Mouse (Mus musculus) c-Kit-positive CD71-positive TER-119-positive erythroid progenitor cells, embryonic 14.5 days (primary cell): ENCODE data around the gene Prkci.

ENCODE experiments used
- DNase-seq: peaks from one replicate; pipeline ENCODE4 v3.0.0-alpha.2; 2013; ENCODE audit warnings: low spot score

The Prkci gene

DNA sequence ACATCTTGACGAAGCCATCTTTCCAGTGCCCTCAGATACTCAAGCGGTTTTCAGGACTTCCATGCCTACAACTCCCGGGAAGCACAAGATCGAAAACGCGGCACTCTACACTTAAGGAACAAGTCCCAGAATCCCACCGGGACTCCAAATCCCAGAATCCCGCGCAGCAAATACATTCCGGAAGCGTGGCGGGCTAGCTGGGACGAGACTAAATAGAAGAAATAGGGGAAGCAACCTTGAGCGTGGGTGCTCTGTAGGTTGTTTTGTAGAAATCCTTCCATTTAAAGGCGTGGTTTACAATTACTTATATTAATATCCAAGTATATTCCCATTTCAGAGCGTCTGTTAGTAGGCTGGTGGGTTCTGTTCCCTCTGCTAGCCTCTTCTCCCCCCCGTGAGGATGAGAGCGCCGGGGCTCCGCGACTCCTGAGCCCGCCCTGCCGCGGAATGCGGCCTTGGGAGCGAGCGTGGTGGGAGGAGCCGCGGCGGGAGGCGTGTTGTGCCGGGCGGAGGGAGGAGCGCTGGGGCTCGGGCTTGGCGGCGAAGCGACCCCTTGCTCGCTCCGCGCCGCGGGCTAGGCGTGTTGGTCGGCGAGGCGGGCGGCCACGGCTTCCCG, at the start of gene Prkci:
TSS of gene Prkci (plus strand) at position 465 of the 616 bp plus-strand sequence.
- DNase-seq = peak; percentile 89

DNA sequence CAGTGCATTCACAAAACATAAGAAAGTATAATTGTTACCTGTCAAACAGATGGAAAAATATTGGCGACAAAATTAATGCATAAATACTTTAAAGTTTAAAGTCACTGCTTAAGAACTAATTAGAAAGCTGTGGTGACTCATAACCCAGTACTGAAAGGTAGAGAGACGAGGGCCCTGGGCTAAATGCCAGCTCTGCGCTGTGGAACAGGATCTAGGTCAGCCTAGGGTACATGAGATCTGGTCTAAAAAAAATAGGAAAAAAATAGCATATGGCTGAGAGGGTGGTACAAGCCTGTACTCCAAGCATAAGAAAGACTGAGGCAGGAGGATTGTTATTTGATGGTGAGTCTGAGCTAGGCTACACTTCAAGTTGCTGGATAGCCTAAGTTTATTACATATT, 43.9 kb upstream of the Prkci start:
- no peak for DNase-seq

DNA sequence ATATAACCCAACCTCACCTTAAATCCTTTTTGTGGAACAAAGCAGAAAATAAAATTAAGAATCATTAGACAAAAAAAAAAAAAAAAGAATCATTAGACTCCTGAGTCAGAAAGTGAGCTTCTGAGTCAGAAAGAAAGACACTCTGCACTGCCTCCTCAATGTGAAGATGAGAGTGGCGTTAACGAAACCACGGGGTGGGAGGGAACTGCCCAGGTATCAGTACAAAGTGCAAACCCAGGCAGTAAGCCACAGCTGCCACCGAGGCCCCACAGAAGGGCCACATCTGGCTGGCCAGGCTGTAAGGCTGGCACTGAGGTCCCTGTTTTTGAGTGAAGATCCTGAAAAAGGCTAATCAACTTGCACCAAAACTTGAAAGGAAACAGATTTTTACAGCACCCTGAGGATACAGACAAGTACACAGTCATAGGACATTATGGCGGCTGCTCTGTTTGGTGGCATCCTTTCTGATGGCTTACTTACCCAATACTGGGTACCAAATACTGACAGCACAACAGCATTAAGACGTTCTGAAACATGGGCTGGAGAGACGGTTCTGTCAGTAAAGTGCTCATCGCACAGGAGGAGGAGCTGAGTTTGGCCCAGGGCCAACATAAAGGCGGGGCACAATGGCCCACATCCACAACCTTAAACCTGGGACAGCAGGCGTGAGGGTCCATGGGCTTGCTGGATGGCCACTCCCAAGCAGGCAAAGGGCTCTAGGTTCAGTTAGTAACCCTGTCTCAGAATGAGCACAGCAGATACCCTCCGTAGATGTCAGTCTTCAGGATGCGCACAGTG, 43.1 kb upstream of the Prkci start:
- DNase-seq = no peak

DNA sequence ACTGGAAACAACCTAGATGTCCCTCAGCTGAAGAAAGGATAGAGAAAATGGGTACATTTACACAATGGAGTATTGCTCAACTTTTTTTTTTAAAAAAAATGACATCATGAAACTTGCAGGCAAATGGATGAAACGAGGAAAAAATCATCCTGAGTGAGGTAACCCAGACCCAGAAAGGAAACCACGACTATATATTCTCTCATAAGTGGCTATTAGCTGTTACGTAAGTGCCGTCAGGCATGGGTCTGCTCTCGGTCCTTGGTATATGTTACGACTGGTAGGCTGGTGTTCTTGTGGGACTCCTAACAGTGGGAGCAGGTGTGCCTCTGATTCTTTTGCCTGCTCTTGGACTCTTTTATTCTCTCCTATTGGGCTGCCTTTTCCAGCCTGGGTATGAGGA, 39.2 kb upstream of the Prkci start:
- DNase-seq = no peak

DNA sequence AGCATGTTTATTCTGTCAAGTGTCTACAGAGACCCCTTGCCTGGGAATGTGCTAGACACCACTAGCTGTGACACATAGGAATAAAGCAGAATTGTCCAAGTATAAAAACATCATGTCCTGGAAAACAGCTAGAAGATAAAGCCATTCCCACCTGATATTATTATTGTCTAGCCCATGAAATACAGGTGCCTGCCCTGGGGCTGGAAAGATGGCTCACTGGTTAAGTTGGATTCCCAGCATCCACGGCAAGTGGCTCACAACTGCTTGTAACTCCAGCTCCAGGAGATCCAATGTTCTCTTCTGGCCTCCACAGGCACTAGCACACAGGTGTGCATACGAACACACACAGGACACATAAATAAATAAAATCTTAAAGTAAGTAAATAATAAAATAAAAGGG, 36.8 kb upstream of the Prkci start:
- no peak for DNase-seq

DNA sequence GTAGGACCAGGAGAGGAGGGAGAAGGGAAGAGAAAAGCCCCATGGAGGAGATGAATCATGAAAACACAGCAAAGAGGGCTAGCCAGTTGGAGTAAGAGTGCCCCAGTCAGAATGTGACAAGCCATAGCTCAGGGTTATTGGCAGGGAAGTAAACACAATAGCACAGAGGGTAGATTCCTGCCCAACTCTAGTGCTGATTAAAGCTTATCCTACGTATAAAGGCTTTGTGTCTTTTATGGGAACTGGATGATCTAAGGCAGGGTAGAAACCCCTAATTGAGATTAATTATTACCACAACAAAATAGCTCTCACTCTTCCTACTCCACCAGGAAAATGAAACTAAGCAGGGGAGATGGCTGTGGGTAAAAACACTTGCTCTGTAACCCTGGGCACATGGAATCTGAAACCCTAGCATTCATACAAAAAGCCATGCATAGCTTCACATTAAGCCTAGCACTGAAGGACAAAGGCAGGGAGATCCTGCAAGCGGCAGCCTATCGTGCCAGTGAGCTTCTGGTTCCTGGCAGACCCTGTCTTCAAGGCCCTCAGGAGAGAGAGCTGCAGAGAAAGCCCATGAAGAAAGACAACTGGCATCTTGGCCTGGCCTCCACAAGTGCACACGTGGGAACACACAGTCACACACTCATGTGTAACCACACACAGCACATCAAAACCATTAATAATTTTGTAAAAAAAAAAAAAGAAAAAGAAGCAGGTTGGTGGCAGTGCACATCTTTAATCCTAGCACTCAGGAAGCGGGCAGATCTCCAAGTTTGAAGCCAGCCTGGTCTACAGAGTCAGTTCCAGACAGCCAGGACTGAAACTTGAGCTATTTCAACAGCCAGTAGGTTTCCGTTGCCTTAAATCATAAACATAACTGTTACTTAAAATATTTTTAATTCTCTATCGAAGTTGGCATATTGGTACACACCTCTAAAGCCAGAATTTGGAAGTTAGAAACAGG, 35.4 kb upstream of the Prkci start:
- DNase-seq = no peak

DNA sequence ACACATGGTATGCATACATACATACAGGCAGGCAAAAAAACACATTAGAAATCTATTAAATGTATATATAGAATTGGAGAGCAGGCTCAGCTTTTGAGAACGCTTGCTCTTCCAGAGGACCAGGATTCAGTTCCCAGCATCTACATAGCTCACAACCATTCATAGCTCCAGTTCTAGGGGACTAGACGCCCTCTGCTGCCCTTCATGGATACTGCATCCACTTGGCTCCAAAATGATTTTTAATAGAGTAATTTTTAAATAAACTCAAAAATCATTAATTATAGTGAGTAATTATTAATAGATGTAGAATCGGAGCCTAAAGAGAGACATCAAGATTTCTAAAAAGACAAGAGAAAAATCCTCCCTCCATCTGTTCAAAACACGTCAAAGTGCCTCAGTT, 32.4 kb upstream of the Prkci start:
- DNase-seq = no peak

DNA sequence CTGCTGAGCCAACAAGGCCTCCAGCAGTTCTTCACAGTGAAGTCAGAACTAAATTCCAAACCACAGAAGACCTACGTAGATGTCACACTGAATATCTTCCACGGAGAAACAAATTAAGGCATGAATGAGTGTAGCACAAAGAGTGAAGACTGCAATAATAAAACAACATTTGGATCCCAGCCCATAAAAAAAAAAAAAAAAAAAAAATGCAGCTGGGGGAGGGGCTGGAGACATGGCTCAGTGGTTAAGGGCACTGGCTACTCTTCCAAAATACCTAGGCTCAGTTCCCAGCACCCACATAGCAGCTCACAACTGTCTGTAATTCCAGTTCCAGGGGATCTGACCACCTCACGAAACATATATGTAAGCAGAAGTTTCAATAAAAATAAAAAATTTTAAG, 31.3 kb upstream of the Prkci start:
- no peak for DNase-seq

DNA sequence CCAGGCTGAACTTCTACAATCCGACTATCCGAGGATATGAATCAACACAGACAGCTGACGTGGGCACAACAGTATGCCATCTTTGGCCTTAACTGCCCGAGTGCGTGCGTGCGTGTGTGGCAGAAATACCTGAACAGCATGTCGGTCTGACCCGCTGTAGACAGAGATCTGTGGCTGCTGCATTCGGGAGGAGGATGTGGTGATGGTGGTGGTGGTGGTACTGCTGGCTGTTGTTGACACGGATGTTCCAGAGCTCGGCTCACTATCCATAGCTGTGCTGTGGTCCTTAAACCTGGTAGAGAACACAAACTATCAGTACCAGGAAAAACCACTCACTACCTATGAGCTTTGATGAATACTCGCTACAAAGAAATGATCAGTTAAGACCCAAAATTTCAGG, 29.9 kb upstream of the Prkci start:
- no peak for DNase-seq

DNA sequence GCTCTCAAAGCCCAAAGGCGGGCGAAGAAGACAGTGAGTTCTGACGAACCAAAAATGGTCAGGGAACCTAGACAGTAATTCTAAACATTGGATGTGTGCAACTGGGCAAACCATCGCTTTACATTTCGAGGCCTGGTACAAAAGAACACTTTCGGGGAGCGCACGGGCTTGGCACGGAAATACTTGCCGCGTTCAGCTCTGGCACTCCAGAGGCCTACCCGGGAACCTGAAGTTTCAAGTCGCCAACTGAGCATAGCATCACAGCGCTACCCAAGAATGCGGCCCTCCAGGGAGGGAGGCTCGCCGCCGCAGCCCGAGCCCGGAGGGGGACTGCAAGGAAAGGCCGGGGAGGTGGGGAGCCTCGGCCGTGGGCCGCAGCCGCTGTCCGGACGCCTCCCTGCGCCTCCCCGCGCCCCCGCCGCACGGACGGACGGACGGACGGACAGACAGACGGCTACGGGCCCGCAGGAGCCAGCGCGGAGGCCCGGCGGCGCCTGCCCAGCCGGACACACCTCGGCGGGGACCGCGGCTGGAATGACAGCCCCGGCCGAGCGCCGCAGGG, 26.9 kb upstream of the Prkci start:
- DNase-seq = peak; percentile 37

DNA sequence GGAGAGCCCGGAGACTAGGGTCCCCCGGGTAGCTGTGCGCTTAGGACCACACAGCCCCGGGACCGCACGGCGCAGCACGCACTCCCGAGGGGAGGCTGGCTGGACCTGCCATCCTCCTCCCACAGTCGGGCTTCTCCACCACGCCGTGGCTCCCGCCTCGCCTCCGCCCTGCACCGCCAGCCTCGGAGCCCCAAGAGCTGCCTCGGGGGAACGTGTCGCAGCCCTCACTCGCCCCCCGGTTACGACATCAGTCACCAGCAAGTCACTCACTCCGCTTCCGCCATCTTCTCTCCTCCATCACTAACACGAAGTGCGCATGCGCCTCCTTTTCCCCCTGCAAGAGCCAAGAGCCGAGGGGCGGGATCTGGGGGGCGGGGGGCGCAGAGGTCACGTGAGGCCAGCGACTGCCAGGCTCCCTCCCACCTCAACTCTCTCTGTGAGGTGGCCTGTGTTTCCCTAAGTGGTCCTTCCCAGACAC, 26.4 kb upstream of the Prkci start, which contains the start of gene Phc3:
TSS of gene Phc3 (minus strand) at position 312 of the 478 bp plus-strand sequence.
- peak; percentile 90 for DNase-seq

DNA sequence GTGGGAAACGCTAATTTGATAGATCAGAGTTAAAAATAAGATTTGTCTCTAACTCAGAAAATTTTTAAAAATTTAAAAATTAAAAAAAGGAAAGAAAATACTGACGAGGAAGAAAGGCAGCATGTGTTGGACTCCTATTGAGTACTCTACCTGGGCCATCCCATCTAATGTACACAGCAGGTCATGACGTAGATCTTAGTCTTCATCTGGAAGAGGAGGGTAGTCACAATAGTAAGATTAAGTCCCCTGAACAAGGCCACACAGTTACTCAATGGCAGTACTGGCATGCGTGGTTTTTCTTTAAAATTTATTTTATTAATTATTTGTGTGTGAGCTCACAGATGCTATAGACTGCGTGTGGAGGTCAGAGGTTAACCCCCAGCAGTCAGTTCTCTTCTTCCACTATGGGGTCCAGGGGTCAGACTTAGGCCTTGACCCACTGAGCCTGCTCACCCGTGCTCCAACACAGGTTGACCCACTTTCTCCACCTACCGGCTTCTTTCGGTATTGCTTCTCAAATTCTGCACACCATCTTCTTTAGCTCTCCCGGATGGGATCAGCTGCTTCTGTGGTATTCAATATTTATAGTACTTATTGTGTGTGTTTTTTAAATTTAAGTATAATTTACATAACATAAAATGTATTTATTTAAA, 20.3 kb upstream of the Prkci start:
- peak; percentile 65 for DNase-seq

DNA sequence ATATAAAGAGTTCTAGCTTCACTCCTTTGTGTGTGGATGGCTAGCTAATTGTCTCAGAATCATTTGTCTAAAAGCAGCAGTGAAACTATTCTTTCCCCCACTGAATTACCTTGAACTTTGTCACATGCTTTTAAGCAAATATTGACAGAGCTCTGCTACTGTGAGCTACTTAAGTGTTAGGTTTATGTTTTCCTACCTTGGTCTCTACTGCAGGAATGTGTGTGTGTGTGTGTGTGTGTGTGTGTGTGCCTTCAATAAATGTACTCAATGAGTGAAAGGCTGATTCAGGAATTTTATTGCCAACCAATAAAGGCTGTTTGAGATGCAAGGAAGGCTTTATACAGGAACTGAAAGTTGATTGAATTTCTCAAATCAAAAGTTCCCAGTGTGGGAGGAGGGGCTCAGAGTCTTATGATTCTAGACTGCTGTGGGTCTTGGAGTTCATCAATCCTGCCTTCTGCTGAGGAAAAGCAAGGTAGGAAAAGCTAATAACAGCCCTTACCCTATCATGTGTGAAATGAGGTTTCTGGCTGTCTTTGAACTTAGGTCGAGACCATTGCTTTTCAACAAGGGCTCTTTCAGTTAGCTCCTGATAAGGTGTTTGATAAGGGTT, 18.4 kb upstream of the Prkci start:
- no peak for DNase-seq

DNA sequence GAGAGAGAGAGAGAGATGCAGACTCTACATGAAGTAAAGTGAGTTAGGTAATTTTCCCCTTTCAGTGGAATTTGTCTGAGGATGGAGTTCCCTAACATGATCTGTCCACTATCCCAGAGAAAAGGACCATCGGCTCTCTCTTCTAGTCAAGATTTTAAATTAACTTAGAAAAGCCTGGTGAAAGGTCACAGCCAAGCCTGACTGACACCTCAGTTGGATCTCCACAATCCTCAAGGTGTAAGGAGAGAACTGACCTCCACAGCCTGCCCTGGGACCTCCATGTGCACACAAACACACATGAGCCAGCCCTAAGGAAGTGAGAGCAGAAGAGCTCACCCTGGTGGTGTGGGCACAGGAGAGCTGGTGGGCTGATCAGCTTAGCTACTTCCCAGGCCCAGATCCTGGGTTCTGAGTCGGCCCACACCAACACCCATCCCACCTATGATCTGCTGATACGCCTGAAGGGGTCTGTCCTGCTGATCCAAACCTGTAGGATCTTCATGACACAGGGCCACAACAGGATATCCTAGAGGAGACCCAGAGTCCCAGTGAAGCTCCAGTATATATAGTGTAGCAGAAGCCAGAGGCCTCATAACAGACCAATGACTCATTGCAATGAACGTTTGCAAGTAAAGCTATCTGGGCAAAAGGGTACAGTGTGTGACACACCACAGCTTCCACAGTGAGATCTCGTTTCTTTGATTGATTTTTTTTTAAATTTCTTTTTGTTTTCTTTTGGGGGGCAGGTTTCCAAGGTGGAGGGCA, 13.7 kb upstream of the Prkci start:
- no peak for DNase-seq

DNA sequence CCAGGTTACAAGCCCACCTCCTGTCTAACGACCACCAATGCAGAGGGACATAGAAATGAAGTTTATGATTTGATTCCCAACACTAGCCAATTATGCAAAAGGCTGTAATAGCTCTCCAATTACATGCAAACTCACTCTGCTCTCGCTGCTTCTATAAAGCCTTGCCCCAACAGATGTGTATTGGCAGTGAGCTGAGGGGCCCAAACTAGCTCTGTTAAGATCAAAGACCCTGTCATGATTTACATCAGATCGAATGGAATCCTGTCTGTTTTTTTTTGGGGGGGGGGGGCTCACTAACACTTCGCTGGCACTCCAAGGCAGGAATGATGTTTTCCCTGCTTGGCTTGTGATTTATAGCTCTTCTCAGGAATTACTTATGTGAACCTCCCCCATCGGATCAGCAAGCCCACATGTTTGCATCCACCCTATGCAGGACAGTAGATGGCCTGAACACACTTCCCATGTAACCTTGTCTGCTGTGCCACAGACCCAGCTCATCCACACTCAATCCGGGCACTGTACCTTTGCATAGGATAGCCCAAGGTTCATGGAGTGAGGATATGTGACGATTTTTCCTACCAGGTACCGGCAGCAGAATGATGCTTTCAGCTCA, 12.5 kb upstream of the Prkci start:
- no peak for DNase-seq

DNA sequence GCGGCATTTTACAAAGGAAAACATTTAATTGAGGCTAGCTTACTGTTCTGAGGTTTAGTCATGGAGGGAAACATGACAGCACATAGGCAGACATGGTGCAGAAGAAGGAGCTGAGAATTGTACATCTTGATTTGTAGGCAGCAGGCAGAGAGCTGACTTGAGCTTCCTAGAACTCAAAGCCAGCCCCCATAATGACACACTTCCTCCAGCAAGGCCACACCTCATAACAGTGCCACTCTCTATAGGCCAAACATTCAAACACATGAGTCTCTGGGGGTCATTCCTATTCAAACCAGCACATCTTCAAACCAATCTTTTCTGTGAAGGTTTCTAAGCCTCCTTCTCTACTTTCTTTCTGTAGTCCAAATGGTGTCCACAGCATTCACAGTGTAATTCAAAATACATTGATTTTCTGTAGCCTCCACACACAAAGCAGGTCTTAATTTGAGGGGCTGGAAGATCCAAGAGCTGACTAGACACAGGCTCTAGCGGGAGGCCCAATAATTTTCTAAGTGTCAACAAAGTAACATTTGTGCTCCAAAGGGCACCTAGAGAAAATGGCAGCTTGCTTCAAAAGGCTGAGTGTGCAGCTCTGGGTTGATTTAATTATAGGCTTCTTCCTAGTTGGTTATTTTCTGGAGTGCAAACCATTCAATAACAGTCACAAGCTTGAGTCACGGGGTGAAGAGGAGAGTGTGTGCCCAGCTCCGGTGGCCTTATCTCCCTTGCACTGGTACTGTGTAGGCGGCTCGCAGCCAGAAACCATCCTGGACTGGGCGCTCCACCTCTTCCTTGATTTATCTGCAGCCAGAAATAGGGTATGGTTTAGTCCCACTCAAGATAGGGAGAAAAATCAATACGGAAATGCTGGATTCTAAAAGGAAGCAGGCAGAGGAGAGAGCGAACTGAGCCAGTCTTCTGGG, 7.9 kb upstream of the Prkci start:
- no peak for DNase-seq

DNA sequence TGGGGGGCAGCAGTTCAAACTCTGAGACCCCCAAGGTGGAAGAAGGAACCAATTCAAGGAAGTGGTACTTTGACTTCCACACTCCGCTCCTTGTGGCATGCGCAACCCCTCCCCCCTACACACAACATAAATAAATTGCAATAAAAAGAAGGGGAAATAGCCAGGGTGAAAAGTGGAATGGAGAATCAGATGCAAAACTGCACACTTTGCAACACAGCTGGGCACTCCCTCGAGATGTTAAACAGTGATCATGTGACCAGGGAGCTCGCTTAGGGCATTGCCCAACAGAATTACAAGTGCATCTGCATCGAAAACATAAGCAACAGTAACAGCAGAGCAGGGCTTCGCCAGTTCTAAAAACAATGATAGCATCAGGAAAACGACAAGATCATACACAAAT, 3.4 kb upstream of the Prkci start:
- no peak for DNase-seq

DNA sequence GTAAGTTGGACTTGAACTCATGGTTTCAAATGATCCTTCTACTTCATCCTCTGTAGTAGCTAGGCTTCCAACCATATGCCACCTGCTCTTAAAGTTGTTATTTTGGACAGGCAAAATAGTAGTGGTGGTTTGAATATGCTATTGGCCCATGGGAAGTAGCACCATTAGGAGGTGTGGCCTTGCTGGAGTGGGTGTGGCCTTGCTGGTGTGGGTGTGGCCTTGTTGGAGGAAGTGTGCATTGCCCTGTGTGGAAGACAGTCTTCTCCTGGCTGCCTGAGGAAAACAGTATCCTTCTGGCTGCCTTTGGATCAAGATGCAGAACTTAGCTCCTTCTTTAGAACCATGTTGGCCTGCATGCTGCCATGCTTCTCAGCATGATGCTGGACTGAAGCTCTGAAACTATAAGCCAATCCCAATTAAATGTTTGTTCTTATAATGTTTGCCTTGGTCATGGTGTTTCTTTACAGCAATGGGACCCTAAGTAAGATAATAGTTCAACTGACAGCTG, 2.4 kb upstream of the Prkci start:
- peak; percentile 28 for DNase-seq

DNA sequence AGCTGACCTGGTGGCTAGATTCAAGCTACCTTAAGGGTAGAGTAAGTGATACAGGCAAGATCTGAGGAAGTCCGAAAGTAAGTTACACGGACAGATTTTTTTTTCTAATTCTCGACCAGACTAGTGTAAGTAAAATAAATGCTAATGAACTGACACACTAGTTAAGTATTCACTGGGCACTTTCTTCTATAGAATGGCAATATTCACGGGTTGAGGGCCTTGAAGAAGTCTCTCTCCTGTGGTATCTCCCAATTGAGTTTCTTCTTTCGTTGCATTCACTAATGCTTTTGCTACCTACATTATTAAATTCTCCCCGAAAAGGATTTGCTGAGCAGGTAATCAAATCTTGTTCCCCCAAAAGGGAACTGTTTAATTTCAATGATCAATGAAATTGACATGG, 688 bp upstream of the Prkci start:
- DNase-seq = peak; percentile 14
